Mouse (Mus musculus) erythroblast, embryonic 14.5 days (primary cell): Measurements from ENCODE around the gene Pdzd3. TPM values are rescaled to one million over a fixed set of nuclear protein-coding genes. Genes with fewer than 3 reads are reported as not detected.

Experiments
- H3K27me3 ChIP-seq: 2 replicates; pipeline ENCODE4 v1.6.1; 2012; ENCODE audit warnings: inconsistent platforms; ENCODE audit not compliant: control insufficient read depth
- H3K36me3 ChIP-seq: 2 replicates; pipeline ENCODE4 v1.6.1; 2012; ENCODE audit warnings: mild to moderate bottlenecking, inconsistent platforms; ENCODE audit not compliant: control insufficient read depth
- H3K4me1 ChIP-seq: 2 replicates; pipeline ENCODE4 v1.6.1; 2012; ENCODE audit warnings: inconsistent platforms; ENCODE audit not compliant: control insufficient read depth
- H3K4me3 ChIP-seq: replicated peaks from 2 replicates; pipeline ENCODE3; 2012; ENCODE audit warnings: moderate library complexity, mild to moderate bottlenecking, inconsistent platforms
- H3K9me3 ChIP-seq: 2 replicates; pipeline ENCODE4 v1.6.1; 2012; ENCODE audit warnings: low read length, inconsistent platforms, mixed read lengths; ENCODE audit not compliant: control insufficient read depth
- GATA1 ChIP-seq: IDR thresholded peaks from 2 replicates; pipeline ENCODE4 v1.6.1; 2012; ENCODE audit warnings: low read length, inconsistent platforms, mixed read lengths
- TAL1 ChIP-seq: IDR thresholded peaks from 3 replicates; pipeline ENCODE4 v1.6.1; 2012; ENCODE audit warnings: low read length, inconsistent platforms, mixed read lengths
- polyA plus RNA-seq: library from polyadenylated mRNA; stranded (reverse); fragments of >175 nt; gene quantifications from 2 replicates; pipeline ENCODE4 v1.2.3, GENCODE M21; 2012

Gene Pdzd3
- polyA plus RNA-seq, 1 experiment: not detected

DNA sequence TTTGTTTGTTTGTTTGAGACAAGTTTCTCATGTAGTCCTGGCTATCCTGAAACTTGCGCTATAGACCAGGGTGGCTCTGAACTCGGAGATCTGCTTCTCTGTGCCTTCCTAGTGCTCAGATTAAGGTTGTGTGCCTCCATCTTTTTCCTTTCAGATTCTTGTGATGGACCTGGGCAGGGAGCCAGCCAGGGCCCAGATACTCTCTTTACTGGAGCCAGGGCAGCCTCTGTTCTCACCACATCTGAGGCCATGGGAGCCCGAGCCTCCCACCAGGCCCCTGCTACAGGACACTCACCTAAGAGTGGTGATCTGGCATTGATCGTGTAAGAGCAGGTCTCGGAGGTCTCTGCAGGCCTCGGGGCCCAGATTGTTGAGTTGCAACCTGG lies 3.9 kb upstream of the Pdzd3 start:
- Histone ChIP-seq H3K27me3 (no peaks in the 10 kb centered on the region; the same call in 1 of the 2 replicates), H3K4me3 (no peak overlapping the region), H3K4me1 (peaks cover 9% of the 10 kb centered on the region), H3K9me3 (no peaks in the 10 kb centered on the region), H3K36me3 (no peaks in the 10 kb centered on the region)
- TF ChIP-seq GATA1 (no peak), TAL1 (no peak)

DNA sequence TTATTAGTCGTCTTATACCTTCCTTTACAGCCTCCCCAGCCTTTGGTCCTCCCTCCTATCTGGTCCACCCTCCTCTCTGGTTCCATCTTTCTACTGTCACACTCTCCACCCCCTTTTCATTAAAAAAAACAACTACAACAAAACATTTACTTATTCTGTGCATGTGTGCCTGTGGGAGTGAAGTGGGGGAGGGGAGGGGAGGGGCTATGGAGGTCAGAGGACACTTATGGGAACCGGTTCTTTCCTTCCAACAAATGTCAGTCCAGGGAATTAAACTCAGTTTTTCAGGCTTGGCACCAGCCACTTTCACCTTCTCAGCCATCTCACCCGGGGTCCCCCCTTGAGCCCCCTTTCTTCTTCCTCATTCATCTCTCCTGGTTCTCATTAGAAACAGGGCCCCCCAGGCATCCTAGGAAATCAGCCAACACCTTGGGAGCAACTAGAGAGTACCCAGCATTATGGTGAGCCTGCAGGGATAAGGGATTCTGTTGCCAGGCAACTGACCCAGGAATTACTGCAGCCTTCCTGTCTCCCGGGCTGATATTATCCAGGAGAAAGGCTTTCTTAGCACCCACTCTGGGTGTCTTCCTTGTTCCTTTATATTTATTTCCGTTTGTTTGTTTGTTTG lies 3.4 kb upstream of the Pdzd3 start:
- TF ChIP-seq TAL1 (no peak), GATA1 (no peak)
- Histone ChIP-seq H3K27me3 (no peaks in the 10 kb centered on the region; the same call in 1 of the 2 replicates), H3K4me3 (no peak overlapping the region), H3K4me1 (peaks cover 14% of the 10 kb centered on the region), H3K9me3 (no peaks in the 10 kb centered on the region), H3K36me3 (no peaks in the 10 kb centered on the region)

DNA sequence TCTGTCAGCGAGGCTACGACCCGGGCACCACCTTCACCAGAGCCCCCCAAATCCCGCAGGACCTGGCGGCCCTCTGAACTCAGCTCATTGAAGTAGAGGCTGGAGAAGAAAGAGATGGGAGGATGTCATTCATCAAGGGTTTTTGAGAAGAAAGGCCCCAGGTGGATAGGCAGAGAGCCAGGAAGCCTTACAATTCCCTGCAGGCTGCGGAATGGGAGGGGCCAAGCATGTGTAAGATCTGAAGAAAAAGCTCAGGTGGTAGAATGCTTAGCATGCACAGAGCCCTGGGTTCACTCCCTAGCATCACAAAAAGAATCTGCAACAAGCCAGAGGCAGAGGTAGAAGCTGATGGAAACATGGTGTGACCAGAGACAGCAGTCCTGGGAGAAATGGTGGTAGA lies 2.2 kb upstream of the Pdzd3 start:
- peaks cover 7% of the 10 kb centered on the region for H3K27me3 ChIP-seq
- no peak overlapping the region for H3K4me3 ChIP-seq
- H3K36me3 ChIP-seq: no peaks in the 10 kb centered on the region
- H3K4me1 ChIP-seq: peaks cover 21% of the 10 kb centered on the region
- TF ChIP-seq TAL1 (no peak), GATA1 (no peak)
- H3K9me3 ChIP-seq: no peaks in the 10 kb centered on the region

DNA sequence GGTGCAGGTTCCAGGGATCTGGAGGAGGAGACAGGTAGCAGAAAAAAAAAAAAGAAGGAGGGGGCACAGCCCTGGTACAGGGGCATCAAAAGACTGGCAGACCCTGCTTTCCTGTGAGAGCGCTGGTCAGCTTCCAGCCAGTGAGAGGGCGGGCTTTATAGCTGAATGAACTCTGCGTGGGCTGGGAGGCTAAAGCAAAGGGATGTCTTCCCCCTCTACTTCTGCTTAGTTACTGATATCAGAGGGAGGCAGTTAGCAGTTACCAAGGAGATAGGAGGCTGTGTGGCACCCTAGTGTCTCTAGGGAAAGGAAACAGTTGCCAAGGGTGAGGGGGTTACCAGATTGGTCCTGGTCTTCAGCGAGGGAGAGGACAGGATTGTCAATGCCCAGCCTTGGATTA lies 826 bp downstream of the Pdzd3 start:
- no peaks in the 10 kb centered on the region for H3K36me3 ChIP-seq
- H3K4me3 ChIP-seq: no peak overlapping the region
- no peak for TF ChIP-seq TAL1
- no peak for TF ChIP-seq GATA1
- H3K27me3 ChIP-seq: peaks cover 12% of the 10 kb centered on the region
- peaks cover 21% of the 10 kb centered on the region for H3K4me1 ChIP-seq
- no peaks in the 10 kb centered on the region for H3K9me3 ChIP-seq

DNA sequence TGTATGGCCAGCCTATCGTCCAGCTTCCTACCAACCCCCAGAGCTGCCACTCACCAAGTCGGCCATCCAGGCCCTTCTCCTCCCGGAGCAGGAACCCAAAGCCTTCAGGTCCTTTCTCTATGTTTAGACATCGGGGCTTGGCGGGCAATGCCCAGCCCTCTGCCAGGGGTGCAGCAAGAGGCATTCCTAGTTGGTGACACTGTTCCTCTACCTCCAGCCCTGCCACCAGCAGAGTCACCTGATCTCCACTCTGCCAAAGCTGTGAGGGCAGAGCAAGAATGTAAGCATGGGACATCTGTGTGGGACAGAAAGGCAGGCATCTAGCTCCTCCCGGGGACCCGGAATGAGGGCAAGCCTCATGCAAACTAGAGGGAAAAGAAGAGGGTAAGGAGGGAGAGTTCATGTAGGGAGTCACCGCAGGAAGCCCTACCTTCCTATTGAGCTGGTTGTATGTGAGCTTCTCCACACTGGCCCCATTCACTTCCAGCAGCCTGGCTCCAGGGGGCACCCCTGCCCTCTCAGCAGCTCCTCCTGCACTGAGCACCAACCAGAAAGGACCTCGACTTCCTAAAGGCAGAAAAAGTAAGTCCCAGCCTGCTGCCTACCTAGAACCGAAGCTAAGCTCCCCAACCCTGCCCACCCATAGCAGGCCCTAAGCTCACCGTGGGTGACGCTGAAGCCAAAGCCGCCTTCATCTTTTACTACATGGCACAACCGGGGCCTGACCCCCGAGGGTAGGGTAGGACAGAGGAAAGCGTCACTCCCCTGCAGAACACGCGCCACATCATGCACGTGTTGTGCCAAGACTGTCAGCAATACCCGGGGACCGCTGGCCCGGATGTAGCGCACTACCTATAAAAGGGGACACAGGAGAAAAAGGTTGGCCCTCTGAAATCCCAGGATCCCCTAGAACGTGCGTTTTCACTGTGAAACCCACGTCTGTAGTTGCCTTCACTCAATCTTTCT lies 1.8 kb downstream of the Pdzd3 start:
- peaks cover 12% of the 10 kb centered on the region for H3K27me3 ChIP-seq
- no peaks in the 10 kb centered on the region for H3K9me3 ChIP-seq
- H3K36me3 ChIP-seq: no peaks in the 10 kb centered on the region
- H3K4me1 ChIP-seq: peaks cover 21% of the 10 kb centered on the region
- no peak overlapping the region for H3K4me3 ChIP-seq
- TF ChIP-seq GATA1: no peak
- TF ChIP-seq TAL1: no peak

DNA sequence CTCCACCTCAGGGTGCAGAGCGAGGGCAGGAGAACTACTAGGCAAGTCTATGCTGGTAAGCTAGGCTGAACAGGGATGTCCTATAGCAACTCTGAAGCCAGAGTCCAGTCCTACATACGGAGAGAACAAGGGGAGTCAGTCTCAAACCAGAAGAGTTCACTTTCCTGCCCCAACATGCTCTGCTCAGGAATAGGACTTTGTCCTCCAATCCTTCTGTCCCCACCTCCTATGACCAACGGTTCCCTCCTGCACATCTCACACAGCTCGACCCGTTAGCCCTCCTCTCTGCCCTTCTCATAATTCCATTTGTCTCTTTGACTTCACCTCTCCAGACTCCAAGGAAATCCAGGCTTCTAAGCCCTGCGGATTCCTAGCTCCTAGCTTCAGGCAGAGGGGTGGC lies 3.4 kb downstream of the Pdzd3 start:
- H3K4me3 ChIP-seq: no peak overlapping the region
- peaks cover 21% of the 10 kb centered on the region for H3K4me1 ChIP-seq
- no peaks in the 10 kb centered on the region for H3K9me3 ChIP-seq
- H3K36me3 ChIP-seq: no peaks in the 10 kb centered on the region
- H3K27me3 ChIP-seq: peaks cover 12% of the 10 kb centered on the region
- TF ChIP-seq GATA1 (no peak), TAL1 (no peak)

DNA sequence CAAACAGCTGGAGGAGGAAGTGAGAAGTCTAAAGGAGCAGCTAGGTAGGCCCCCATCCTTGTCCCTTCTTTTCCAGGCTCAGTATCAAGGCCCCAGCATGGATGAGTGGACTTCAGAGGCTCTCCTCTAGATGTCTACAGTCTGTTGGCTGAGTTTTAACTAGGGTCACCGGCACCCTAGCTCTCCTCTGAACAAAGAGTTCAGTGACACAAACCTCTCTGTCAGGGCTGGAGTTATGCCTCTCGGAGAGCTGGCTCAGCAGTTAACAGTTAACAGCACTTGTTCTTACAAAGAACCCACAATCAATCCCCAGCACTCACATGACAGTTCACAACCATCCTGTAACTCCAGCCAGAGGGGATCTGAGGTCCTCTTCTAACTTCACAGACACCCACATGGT lies 7.7 kb downstream of the Pdzd3 start:
- Histone ChIP-seq H3K36me3 (no peaks in the 10 kb centered on the region), H3K4me3 (no peak overlapping the region), H3K9me3 (no peaks in the 10 kb centered on the region), H3K4me1 (peaks cover 4% of the 10 kb centered on the region), H3K27me3 (peaks cover 19% of the 10 kb centered on the region)
- TF ChIP-seq TAL1: no peak
- no peak for TF ChIP-seq GATA1

DNA sequence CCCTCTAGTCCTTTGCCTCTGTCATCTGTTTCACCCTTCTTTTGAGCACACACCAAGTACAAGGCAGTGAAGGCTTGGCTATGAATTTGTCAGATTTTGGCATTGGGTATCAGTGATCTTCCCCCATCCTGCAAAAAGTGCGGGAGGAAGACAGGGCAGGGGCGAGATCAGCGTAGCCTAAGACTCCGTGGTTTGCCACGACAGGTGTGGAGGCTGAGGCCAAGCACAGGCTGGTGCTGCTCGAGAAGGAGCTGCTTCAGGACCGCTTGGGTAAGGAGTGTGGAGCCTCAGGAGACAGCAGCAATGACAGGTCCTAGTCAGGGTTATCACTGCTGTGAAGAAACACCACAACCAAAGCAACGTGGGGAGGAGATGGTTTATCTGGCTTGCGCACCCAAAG lies 9.9 kb downstream of the Pdzd3 start:
- H3K4me1 ChIP-seq: peaks cover 4% of the 10 kb centered on the region
- no peaks in the 10 kb centered on the region for H3K36me3 ChIP-seq
- H3K4me3 ChIP-seq: no peak overlapping the region
- H3K27me3 ChIP-seq: peaks cover 13% of the 10 kb centered on the region
- no peaks in the 10 kb centered on the region for H3K9me3 ChIP-seq
- no peak for TF ChIP-seq GATA1
- TF ChIP-seq TAL1: no peak

DNA sequence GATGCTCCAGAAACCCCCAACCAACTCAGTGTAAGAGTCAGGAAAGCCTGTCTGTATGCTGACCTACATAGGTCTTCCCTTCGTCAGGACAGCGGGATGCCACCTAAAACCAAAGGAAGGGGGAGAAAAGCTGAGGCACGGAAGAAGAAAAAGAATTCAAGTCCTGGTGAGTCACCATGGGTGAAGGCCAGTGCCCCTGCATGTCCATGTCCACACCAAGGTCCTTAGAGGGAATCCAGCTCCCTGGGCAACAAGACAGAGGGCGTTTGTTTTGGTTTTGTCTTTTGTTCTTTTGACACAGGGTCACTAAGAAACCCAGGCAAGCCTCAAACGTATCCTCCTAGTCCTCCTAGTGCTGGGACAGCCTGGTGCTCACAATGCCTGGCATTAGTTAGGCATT lies 10.4 kb downstream of the Pdzd3 start:
- Histone ChIP-seq H3K36me3 (no peaks in the 10 kb centered on the region), H3K4me1 (peaks cover 4% of the 10 kb centered on the region), H3K9me3 (no peaks in the 10 kb centered on the region), H3K27me3 (peaks cover 13% of the 10 kb centered on the region), H3K4me3 (no peak overlapping the region)
- no peak for TF ChIP-seq TAL1
- TF ChIP-seq GATA1: no peak
